Mouse (Mus musculus) kidney, embryonic 15.5 days (tissue): ENCODE results near the gene Pcgf2. TPM values are rescaled to one million over a fixed set of nuclear protein-coding genes. Genes with fewer than 3 reads are reported as not detected.
"Not testable (repeated sequence)": the region's sequence is repeated elsewhere in the genome, so short reads cannot be mapped to it uniquely, and the experiment has no call there.

ENCODE experiments used
- ATAC-seq: fragments of 200-750 bp; cut with Nextera tagmentation; replicated peaks from 2 replicates; pipeline ENCODE4 v1.8.0; 2017; ENCODE audit warnings: moderate TSS enrichment; ENCODE audit not compliant: low FRiP score
- H3K27ac ChIP-seq: fragments of 300-500 bp; sonication (generic); 2 replicates; pipeline ENCODE4 v1.5.1; 2015; ENCODE audit warnings: mild to moderate bottlenecking, inconsistent platforms
- H3K27me3 ChIP-seq: fragments of 300-500 bp; sonication (generic); 2 replicates; pipeline ENCODE4 v1.6.1; 2015; ENCODE audit warnings: inconsistent platforms
- H3K36me3 ChIP-seq: fragments of 300-500 bp; sonication (generic); 2 replicates; pipeline ENCODE4 v1.6.1; 2015; ENCODE audit warnings: inconsistent platforms
- H3K4me1 ChIP-seq: fragments of 300-500 bp; sonication (generic); 2 replicates; pipeline ENCODE4 v1.6.1; 2015; ENCODE audit warnings: inconsistent platforms
- H3K4me2 ChIP-seq: fragments of 300-500 bp; sonication (generic); 2 replicates; pipeline ENCODE4 v1.6.1; 2015; ENCODE audit warnings: moderate library complexity, mild to moderate bottlenecking, inconsistent platforms
- H3K4me3 ChIP-seq: fragments of 300-500 bp; sonication (generic); replicated peaks from 2 replicates; pipeline ENCODE4 v1.5.1; 2015; ENCODE audit warnings: mild to moderate bottlenecking, inconsistent platforms
- H3K9ac ChIP-seq: fragments of 300-500 bp; sonication (generic); 2 replicates; pipeline ENCODE4 v1.6.1; 2015; ENCODE audit warnings: mild to moderate bottlenecking, inconsistent platforms
- H3K9me3 ChIP-seq: fragments of 300-500 bp; sonication (generic); replicated peaks from 2 replicates; pipeline ENCODE4 v1.6.1; 2016; ENCODE audit warnings: inconsistent platforms
- WGBS: fragments of 180-500 bp; shearing (Covaris S2); methylation state at CpG from one replicate; pipeline ENCODE4 v1.1.7; 2015; ENCODE audit warnings: mixed read lengths; 5-methylcytosine and 5-hydroxymethylcytosine counted together
- polyA plus RNA-seq: library from polyadenylated mRNA; unstranded; fragments of >200 nt; fragmentation: Nextera tagmentation; extraction: Ambion mirVana; gene quantifications from 2 replicates; pipeline ENCODE4 v1.2.1, GENCODE M21; 2015

Pcgf2 gene
- polyA plus RNA-seq, 1 experiment from 2014 or later, result 16.6 TPM

GRCm38 (mm10) chr11:97714784-97715760 is 14.8 kb upstream of the Pcgf2 start:
- Histone ChIP-seq H3K4me1 (no peaks in the 10 kb centered on the region), H3K9me3 (no peaks in the 10 kb centered on the region), H3K27ac (no peak overlapping the region), H3K27me3 (no peaks in the 10 kb centered on the region), H3K36me3 (peaks cover 84% of the 10 kb centered on the region), H3K4me3 (no peak overlapping the region), H3K4me2 (no peak overlapping the region), H3K9ac (no peak overlapping the region)
- WGBS, result 89% methylated on average over 14 of the region's 14 CpGs
- no peak for ATAC-seq

DNA sequence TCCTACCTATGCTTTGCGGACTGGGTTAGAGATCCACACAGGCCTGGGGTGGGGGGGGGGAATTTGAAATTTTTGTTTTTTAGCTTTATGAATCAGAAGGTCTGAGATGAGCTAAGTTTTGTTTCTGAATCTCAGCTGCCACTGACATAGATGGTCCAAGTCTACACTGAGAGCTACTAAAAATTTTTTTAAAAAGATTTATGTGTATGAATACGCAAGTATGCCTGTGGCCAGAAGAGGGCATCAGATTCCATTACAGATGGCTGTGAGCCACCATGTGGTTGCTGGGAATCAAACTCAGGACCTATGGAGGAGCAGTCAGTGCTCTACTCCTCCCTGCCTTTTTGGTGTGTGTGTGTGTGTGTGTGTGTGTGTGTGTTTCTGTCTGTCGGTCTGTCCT is 14.1 kb upstream of the Pcgf2 start:
- no peak overlapping the region for H3K4me2 ChIP-seq
- no peaks in the 10 kb centered on the region for H3K9me3 ChIP-seq
- H3K27ac ChIP-seq, result no peak overlapping the region
- peaks cover 79% of the 10 kb centered on the region for H3K36me3 ChIP-seq
- H3K27me3 ChIP-seq, result no peaks in the 10 kb centered on the region
- WGBS, result 95% methylated on average over 3 of the region's 3 CpGs
- no peak for ATAC-seq
- H3K4me1 ChIP-seq, result no peaks in the 10 kb centered on the region
- H3K4me3 ChIP-seq, result no peak overlapping the region
- no peak overlapping the region for H3K9ac ChIP-seq

- Histone ChIP-seq H3K4me2 (no peak overlapping the region), H3K9ac (no peak overlapping the region), H3K4me3 (no peak overlapping the region), H3K4me1 (no peaks in the 10 kb centered on the region), H3K27ac (no peak overlapping the region), H3K27me3 (no peaks in the 10 kb centered on the region), H3K36me3 (peaks cover 79% of the 10 kb centered on the region), H3K9me3 (no peaks in the 10 kb centered on the region)
- no peak for ATAC-seq
- 86% methylated on average over 8 of the region's 8 CpGs for WGBS
Observed at GRCm38 (mm10) chr11:97713896-97714295, 13.6 kb upstream of the Pcgf2 start.

DNA sequence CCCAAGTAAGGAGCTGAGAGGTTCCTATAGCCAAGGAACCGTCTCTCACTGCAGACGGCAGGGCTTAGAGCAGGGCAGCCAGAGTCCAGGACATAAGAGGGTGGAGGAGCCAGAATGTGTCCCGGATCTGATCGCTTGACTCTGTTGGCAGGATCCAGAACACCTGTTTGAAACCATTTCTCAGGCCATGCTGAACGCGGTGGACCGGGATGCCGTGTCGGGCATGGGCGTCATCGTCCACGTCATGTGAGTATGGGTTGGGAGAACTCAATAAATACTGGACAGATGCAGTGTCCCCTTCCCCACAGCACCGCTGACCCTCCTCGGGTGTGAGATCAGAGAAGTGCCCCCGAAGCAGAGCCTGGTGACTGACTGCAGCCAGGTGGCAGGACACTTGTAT is 12.0 kb upstream of the Pcgf2 start:
- Histone ChIP-seq H3K27ac (0 out of 2 replicates have a peak overlapping the region, but pooled peaks have one; percentile 22), H3K27me3 (no peaks in the 10 kb centered on the region), H3K4me1 (no peaks in the 10 kb centered on the region), H3K4me3 (no peak overlapping the region), H3K9me3 (no peaks in the 10 kb centered on the region), H3K36me3 (peaks cover 79% of the 10 kb centered on the region), H3K9ac (no peak overlapping the region), H3K4me2 (no peak overlapping the region)
- no peak for ATAC-seq
- WGBS, result 89% methylated on average over 15 of the region's 15 CpGs

DNA sequence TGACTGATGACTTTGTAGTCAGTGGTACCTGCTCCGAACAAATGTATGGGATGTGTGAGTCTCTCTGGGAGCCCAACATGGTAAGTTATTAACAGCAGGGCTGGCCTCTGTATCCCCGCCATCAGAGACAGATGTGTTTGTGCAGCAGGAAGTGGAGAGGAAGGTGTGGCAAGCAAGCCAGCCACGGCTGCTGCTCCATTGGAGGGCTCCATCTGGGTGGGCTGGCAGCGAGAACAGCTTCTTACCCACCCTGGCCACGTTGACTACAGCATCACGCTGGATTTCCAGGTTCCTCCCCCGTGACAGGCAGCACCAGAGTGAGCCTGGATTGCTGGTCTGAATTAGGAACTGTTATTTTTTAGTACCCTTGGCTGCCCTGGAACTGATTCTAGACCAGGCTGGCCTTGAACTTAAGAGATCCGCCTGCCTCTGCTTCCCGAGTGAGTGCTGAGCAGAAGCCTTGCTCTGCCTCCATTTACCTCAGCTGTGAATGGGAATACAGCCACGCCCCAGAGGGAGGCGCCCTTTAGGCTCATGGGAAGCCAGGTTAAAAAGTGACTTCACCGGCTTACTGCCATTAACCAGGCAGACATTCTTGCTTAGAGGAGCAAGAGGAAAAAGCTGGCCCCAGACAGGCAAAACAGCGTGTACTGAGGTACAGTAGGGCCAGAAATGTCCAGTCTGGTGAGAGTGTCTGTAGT is 11.1 kb upstream of the Pcgf2 start:
- H3K9ac ChIP-seq, result no peak overlapping the region
- 75% methylated on average over 13 of the region's 13 CpGs for WGBS
- H3K27me3 ChIP-seq, result no peaks in the 10 kb centered on the region
- H3K36me3 ChIP-seq, result peaks cover 81% of the 10 kb centered on the region
- H3K4me1 ChIP-seq, result no peaks in the 10 kb centered on the region
- no peak overlapping the region for H3K4me3 ChIP-seq
- H3K27ac ChIP-seq, result 0 out of 2 replicates have a peak overlapping the region, but pooled peaks have one; percentile 22
- H3K4me2 ChIP-seq, result no peak overlapping the region
- no peaks in the 10 kb centered on the region for H3K9me3 ChIP-seq
- ATAC-seq, result no peak

DNA sequence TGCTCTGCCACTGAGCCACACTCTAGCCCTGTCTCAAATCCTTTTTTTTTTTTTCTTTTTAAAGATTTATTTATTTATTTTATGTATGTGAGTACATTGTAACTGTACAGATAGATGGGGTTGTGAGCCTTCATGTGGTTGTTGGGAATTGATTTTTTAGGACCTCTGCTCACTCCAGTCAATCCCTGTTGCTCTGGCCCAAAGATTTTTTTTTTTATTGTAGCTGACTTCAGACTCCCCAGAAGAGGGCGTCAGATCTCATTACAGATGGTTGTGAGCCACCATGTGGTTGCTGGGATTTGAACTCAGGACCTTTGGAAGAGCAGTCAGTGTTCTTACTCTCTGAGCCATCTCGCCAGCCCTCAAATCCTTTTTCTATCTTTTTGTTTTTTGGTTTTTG is 9.8 kb upstream of the Pcgf2 start:
- H3K4me1 ChIP-seq, H3K4me2 ChIP-seq, H3K4me3 ChIP-seq, ATAC-seq, H3K9ac ChIP-seq, H3K27me3 ChIP-seq, H3K27ac ChIP-seq, H3K9me3 ChIP-seq: not testable (repeated sequence)
- 81% methylated on average over 2 of the region's 2 CpGs for WGBS
- peaks cover 88% of the 10 kb centered on the region for H3K36me3 ChIP-seq

DNA sequence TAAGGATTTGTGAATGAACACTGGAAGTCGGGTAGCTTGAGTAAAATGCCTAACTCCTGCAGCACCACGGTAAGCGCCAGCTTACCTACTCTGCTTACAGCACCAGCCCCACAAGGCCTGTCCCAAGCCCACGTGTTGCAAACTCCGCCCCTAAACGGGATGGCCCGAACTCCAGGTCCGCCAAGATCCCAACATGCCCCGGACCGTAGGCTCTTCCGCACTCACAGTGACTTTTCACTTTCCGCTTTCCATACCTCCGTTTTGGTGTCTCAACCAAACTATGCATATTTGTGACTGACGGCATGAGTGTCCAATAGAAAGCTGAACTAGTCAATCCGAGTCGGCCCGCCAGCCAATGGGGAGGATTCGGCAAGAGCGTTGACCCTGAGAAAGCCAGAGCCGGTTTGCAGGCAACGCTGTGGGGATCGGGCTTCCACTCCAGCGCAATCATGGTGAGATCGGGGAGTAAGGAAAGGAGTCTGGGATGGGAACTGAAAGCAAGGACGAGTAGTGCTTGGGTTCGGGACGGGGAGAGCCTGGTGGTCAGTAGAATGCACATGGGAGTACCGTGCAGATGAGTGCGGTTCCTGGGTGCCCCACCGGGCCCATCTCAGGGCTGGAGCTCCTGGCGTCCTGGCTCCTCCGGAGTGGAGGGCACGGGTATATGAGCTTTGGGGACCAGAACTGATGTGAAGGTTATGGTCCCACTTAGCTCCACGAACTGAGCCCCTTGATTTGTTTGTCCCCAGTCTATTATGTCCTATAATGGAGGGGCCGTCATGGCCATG is 2.9 kb upstream of the Pcgf2 start, which contains the start of gene Psmb3:
TSS of gene Psmb3 (plus strand) at position 361 of the 788 bp plus-strand sequence.
- peak; percentile 88 for ATAC-seq
- Histone ChIP-seq H3K36me3 (peaks cover 39% of the 10 kb centered on the region), H3K27me3 (no peaks in the 10 kb centered on the region), H3K4me2 (peak within 1 kb of the TSS; percentile 80), H3K9ac (peak within 1 kb of the TSS; percentile 80), H3K4me1 (peaks cover 33% of the 10 kb centered on the region), H3K27ac (peak within 1 kb of the TSS; percentile 91), H3K9me3 (no peaks in the 10 kb centered on the region), H3K4me3 (peak within 1 kb of the TSS; percentile 95)
- under 1% methylated on average over 35 of the region's 35 CpGs for WGBS

- H3K27ac ChIP-seq, result peak overlapping the region; percentile 91
- no peak for ATAC-seq
- no peaks in the 10 kb centered on the region for H3K9me3 ChIP-seq
- peak overlapping the region; percentile 80 for H3K4me2 ChIP-seq
- H3K9ac ChIP-seq, result peak overlapping the region; percentile 67
- H3K4me1 ChIP-seq, result peaks cover 42% of the 10 kb centered on the region
- peaks cover 30% of the 10 kb centered on the region for H3K36me3 ChIP-seq
- H3K4me3 ChIP-seq, result peak overlapping the region; percentile 95
- H3K27me3 ChIP-seq, result no peaks in the 10 kb centered on the region
- WGBS, result under 1% methylated on average over 24 of the region's 24 CpGs
Observed at GRCm38 (mm10) chr11:97702393-97702745, 2.1 kb upstream of the Pcgf2 start.

DNA sequence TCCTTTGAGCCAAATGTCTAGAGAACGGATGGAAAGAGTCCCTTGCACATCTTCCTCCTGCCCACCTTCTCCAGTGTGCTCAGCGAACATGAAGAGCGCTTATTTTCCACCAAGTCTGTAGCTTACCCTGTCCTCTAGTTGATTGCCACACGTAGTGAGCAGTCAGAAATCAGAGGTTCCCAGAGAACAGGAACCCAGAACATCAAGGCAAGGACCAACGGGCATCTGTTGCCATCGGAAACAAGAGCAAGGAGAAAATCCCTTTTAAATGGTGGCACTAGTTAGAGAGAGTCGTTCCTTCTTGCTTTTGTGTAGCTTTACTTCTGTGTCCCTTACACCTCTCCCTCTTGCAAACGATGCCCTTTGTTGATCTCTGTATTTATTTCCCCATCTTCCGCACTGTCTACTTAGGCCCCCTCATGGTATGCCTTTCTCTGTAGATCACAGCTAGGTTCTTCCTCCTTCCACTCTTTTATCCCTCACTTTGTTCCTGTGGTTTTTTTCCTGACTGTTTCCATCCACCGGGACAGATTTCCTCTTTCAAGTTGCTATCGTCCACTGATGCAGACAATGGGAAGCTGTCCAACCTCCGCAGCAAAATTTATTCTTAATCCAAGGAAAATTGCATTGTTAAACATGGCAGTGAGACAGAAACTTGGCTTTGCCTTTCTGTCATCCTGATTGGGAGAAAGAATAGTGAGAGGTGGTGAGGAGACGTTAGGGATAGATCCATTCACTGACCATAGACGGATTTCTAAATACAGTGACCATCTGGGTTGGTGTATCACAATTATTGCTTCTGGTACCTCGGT is 1.5 kb upstream of the Pcgf2 start:
- Histone ChIP-seq H3K27me3 (no peaks in the 10 kb centered on the region), H3K36me3 (peaks cover 24% of the 10 kb centered on the region), H3K4me1 (peaks cover 48% of the 10 kb centered on the region), H3K9me3 (no peaks in the 10 kb centered on the region), H3K4me2 (peak overlapping the region; percentile 80), H3K4me3 (peak overlapping the region; percentile 95), H3K9ac (no peak overlapping the region; the same call in 1 of the 2 replicates), H3K27ac (peak overlapping the region; percentile 91)
- ATAC-seq, result no peak
- 52% methylated on average over 15 of the region's 15 CpGs for WGBS

DNA sequence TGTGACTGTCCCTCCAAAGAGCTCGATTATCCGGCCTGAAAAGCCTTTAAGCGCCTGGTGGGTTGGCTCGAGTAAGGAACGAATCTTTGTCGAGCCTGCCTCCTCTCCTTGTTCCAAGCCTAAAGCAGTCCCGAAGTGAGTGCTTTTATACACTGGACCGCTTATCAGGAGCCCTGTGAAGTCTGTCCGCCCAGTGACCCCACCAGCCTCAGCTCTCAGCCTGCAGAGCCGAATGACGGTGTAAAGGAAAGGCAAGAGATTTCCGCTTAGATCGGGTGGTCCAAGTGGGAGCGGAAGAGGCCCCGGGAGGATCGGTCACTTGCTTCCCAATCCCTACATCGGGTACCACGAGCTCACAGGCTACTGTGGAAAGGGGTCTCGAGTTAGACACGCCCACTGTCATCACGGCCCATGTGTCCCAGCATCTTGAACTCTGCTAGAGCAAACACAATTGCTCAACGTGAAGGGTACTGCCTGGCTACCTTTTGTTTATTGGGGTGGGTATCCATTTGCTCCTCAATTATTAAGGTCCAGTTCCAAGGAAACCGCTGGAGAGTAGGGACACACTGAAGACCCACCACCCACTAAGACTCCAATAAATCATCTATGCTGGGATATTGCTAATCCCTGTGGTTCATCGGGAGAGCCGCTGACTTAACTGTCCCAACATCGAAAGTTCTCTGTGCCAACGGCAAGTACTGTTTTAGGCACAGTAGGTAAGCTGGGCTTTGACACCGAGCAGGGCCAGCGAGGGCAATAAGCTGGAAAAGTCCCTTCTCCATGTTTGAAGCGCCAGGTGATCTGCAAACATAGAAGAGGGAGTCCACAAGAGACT is 666 bp upstream of the Pcgf2 start:
- Histone ChIP-seq H3K9ac (peak overlapping the region; percentile 94), H3K9me3 (no peaks in the 10 kb centered on the region), H3K4me1 (peaks cover 56% of the 10 kb centered on the region), H3K27ac (peak overlapping the region; percentile 98), H3K36me3 (peaks cover 16% of the 10 kb centered on the region), H3K4me3 (peak overlapping the region; percentile 95), H3K27me3 (no peaks in the 10 kb centered on the region), H3K4me2 (peak overlapping the region; percentile 80)
- ATAC-seq, result no peak
- 14% methylated on average over 30 of the region's 30 CpGs for WGBS
